Mouse (Mus musculus) heart, adult 11 months (tissue): ENCODE results near the gene Sema3f.
A peak's percentile ranks its signal among the peaks of the same experiment; 100 is the strongest.

Experiments
- DNase-seq: peaks from one replicate; pipeline ENCODE4 v3.0.0; 2022

Gene Sema3f

DNA sequence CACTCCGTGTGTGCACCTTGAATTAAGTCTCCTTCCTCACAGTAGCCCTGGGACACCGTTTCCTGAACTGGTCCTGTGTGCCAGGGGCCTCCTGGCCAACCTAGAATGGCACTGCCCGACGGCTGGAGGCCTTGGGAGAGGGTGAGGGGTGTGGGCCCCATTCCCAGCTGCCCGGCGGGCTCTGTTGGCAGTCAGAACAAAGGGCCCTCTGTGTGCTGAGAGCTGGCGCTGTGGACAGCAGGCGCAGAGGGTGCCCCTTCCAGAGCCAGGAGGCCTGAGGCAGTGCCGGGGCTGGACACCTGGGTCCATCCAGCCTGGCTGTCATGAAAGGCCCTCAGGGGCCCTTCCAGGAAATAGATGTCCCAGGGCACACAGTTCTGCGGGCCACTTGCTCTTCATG, 50.7 kb downstream of the Sema3f start:
- no peak for DNase-seq

DNA sequence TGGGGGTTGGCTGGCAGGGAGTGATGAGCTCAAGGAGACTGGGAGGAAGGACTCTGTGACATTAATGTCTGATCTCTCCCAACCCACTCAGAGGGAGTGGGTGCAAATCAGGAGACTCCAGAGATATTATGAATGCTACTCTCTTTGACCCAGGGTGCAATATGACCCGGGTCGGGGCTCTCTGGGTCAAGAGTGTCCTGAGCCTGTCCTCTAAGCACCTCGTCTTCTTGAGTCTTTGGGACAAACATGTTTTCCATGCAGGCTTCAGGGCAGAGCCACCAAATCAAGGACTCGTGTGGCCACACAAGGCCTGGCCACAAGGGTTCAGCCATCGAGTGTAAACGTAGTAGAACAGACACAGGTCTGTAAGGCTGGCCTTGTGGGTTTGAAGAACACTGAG, 52.2 kb downstream of the Sema3f start:
- DNase-seq, result no peak

DNA sequence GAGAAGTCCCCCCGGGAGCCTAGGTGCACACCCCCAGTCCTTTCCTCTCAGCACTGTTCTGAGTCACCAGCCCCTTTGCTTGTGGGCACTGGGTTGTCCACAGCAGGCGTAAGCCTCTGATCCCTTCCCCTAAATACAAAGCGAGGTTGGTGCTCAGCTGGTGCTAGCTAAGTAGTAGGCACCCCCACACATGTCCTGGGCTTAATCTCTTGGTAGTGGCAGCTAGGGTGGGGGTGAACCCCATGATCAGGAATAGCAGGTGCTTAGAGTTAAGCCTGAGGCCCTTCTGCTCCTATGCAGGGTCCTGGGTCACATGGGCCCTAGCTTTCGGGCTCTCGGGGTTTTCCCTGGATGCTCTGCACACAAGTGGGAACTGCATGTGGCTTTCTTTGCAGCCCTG, 53.1 kb downstream of the Sema3f start:
- DNase-seq, result no peak

DNA sequence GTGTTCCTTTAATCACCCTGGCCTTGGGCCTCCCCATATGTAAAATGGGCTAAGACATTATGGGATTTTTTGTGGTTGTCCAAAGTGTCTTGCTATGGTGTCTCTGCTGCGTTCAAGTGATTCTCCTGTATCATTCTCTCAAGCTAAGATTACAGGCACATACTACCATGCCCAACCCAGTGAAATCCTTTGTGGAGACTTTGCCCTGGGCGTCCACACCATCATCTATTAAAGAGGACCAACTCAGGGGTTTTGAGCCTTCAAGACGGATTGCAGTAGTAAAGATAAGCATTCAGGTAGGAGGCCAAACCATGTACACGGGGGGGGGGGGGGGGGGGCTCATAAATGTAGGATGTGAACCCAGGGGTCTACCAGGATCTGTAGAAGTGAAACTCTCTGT, 55.7 kb downstream of the Sema3f start:
- no peak for DNase-seq

DNA sequence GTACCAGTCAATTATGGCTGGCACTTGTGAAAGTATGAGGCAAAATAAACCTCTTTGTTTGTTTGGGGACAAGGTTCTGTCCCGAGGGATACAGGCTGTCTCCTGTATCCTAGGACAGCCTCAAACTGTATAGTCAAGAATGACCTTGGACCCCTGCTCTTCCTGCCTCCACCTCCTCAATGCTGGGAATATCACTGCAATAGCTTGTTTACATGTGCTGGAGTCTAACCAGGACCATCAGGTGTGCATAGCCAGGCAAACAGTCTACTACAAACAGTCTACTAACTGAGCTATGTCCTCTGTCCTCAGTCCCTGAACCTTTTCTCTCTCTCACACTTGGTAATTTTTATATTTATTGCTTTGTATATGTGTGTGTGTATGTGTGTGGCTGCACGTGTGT, 56.8 kb downstream of the Sema3f start:
- DNase-seq, result no peak

DNA sequence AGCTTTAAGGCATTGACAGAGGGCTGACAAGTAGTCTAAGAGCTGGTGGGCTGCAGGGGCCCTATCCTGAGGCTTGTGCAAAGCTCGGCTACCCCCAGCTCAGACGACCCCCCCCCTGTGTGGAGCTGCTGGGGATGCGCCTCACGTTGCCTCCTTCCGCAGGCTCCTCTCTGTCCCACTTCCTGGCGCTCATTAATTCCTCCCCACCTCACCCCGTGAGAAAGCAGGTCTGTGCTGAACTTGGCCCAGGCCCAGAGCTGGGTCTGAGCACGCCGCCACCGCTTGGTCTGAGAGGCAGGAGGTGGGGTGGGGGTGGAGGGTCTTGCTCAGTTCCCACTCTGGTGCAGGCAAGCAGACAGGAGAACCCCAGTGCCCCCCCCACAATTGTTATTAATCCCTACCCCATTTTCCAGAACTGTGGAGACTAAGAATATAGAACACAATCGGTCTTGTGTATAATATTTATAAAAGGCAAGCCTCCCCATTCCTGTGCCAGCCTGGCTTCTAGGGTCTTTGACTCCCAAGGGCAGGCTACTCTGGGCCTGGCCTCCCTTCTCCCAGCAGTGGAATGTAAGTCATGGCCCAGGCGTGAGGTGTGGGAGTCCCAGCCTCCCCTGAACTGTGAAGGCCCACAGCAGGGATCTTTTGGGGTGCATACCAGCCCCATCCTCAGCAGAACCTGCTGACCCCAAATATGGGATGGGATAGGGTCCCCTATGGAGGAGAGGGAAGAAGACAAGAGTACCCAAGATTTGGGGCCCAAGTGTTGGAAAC, 59.4 kb downstream of the Sema3f start:
- peak; percentile 88 for DNase-seq

DNA sequence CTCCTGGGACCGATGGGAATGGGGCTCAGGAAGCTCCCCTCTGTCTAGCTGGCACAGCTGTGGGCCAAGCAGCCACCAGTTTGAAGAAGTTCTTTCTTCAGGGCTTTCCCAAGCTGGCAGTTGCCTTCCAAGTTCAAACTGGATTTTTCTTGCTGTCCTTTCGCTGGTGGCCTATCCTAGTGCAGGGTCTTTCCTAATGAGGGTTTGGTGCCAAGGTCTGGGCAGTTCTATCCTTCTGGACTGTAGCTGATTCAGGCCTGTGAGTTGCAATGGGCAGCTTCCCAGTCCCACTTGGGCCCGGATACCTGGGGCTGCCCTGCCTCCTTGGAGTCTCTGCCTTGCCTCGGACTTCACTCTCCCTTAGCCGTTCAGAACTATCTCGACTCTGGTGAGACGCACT, 60.0 kb downstream of the Sema3f start:
- no peak for DNase-seq

DNA sequence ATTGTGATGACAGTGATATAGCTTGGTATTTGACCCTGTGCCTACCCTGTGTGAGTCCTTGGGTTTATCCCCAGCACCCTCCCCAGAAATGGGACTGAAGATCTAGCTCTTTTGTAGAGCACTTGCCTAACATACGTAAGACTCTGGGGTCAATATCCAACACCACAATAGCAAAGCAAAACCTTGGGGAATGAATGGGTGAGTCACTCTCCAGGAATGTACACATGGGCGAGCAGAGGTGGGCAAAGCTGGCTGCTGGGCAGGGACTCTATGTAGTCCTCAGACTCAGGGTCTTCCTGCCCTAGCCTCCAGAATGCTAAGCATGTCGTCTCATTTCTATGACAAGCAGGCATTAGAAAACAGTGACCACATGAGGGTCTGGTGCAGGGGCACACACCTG, 61.5 kb downstream of the Sema3f start:
- no peak for DNase-seq

DNA sequence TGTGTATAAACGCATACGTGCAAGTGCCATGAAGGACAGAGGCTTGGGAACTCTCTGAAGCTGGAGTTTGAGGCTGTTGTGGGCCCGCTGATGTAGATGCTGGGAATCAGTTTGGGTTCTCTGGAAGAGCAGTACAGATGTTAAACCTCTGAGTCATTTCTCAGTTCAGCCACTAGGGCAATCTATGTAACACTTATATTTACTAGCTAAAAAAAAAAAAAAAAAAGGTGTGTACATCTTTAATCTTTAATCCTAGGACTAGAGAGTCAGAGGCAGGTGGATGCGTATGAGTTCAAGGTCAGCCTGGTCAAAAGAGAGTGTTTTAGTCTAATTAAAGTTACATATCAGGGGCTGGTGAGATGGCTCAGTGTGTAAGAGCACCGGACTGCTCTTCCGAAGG, 63.3 kb downstream of the Sema3f start:
- no peak for DNase-seq

DNA sequence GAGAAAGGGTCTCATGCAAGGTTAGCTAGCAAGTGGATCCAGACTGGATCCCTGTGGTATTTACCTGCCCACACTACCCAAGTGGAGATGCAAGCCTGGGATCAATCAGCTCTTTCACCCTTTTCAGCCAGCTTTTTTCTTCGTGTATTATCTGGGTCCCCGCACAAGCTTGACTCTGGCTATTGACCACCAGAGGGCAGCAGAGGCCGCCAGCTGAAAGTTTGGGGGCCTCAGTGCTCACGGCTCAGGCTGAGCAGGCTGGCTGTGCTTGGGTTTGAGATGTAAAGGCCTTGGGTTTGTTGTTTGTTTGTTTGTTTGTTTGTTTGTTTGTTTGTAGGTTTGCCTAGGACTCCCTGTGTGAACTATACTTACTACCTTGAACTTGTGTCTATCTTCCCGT, 64.7 kb downstream of the Sema3f start:
- DNase-seq, result peak; percentile 96

DNA sequence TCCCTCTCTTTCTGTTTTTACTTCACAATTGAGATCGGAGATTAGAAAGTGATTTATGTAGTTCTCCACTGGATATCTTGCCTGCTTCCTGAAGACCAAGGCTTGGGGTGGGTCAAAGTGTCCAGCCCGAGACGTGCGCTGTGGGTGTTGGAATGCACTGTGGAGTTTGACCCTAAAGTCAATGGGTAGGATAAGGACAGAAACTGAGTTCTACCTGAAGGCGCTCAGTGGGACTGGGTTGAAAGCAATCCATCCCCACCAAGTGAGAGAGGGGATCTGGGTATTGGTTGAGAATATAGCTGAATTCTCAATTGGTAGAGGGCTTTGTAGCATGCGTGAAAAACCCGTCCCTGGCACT, 65.1 kb downstream of the Sema3f start:
- DNase-seq, result peak; percentile 91

DNA sequence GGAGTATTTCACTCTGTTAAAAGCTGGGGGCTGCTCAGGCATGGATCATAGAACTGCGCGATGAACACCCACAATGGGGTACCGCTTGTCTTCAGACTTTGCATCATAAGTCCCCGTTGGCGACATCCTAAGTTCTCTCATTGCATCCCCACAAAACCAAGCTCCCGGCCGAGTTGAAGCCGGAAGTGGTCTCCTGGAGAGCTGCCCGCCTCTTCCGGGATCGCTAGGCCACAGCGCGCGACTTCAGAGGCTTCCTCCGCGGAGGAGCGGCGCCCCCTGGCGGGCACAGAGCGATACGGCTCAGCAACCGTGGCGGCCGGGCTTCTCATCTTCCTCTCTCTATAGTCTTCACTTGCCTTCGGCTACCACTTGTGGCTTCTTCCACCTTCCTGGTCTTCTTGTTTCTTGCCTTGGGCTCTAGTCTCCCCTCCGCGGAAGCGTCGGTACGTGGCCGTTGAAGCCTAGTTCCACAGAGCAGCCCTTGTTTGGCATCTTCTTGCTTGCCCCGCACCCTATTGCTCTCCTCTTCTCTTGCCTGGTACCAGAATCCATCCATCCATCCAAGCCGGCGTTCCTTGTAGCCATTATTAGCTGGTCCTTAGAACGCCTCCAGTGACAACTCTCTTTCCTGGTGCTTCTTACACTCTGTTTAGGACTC, 65.7 kb downstream of the Sema3f start:
- peak; percentile 98 for DNase-seq

DNA sequence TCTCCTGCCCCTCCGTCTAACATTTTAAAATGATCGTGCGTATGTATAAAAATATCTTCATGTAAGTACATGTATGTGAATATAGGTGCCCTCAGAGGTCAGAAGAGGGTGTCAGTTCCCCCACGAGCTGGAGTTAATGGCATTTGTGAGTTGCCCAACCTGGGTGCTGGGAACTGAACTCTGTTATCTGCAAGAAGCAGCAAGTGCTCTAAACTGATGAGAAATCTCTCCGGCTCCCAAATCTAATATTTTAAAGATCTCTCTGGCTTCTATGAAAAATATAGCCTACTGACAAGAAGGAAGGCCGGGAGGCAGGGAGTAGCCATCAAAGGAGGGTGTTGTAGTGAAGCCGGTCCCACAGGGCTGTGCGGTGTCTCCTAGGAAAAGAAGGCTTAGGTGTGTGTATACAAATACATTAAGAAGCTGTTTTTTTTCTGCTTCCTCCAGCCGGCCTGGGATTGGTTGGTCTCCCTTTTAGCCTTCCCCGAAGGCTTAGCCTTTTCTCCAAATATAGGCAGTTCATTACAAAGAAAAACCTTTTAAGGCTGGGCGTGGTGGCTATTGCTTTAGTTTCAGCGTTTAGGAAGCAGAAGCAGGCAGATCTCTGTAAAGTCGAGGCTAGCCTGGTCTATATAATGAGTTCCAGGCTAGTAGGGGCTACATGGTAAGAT, 66.6 kb downstream of the Sema3f start:
- no peak for DNase-seq

DNA sequence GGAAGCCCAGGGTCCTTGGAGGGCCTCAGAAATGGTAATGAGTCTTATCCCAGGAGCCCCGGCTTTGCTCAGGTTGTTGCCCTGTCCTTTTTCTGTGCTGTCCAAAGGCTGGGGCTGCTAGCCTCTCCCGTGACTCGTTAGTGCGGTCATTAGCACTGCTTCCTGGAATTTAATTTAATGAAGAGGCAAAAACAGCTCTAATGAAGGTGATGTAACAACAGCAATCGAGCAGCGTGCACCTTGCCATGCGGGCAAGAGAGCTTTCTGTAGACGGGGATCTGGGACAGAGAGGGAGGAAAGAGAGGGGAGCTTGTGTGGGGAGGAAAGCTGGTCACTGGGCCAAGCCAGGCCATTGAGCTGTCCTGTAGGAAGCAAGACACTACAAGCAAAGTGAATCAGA, 68.6 kb downstream of the Sema3f start:
- DNase-seq, result peak; percentile 89

DNA sequence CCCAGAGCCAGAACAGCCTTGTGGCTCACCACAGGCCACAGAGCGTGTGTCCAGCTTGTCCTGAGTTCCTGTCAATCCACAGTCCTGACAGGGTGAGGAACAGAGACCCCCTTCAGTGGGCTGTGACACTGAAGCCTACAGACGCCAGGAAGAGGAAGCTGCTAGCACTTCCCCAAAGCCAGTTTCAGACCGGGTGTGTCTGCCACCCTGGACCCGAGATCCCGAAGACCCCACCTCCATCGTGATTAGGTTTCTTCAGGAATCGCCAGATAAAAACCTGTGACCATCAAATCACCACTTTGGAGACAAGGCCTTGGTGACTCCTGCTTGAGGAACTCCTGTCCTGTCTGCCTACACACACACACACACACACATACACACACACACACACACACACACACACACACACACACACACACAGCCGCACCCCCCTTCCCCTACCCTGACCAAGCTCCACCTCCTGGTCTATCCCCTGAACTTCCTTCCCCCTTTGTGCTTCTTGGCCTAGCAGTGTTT, 70.0 kb downstream of the Sema3f start:
- DNase-seq, result peak; percentile 98

DNA sequence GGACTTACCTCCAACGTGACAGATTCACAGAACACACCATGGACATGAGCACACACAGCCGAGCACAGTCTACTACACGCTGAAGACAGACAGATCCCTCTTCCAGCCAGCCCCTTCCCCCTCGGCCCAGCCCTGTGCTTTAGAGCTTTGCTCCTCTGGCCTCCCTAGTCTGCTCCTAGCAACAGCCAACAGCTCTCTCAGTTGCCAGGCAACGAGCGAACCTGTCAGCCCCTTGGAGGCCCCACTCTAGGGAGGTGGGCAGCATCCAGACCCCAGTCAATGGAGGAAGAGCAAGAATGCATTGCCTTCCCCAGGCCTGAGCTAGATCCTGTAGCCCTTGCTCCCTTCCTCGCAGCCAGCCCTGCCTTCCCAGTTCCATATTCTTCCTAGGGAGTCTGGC, 73.2 kb downstream of the Sema3f start:
- peak; percentile 89 for DNase-seq

DNA sequence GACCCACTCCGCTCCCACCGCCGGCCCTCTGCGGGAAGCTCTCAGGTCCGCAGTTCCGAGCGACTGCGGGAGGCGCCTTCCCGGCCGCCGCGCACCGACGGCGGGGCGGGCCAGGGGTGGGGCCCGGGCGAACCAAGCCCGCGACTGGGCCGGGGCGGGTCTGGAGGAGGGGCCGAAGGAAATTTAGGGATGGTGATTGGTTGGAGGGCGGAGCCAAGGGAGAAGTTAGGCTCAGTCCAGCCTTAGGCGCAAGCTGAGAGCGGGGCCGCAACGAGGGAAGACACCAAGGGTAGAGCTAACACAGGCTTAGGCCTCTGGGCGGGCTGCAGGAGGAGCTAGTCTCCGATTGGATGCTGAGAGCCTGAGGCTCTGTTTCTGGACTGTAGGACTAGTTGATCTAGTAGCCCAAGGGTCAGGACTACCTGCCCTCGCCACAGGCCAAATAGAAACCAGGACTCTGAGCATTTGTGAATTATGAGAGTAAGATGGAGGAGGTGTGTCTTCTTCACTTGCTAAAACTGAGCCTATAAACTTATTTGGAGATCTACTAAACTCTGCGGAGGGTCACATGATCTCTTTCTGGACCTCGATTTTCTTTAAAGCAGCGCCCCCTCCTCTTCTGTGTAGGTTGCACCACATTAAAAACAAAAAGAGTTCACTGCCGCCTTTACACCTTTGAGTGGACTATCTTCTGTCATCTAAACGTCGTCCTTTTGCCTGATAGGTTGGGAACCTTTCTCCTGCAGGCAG, 74.8 kb downstream of the Sema3f start, which contains the start of gene Gnai2:
Gene Gnai2 (minus strand): TSS at position 89 of the 750 bp plus-strand sequence.
- peak; percentile 100 for DNase-seq

DNA sequence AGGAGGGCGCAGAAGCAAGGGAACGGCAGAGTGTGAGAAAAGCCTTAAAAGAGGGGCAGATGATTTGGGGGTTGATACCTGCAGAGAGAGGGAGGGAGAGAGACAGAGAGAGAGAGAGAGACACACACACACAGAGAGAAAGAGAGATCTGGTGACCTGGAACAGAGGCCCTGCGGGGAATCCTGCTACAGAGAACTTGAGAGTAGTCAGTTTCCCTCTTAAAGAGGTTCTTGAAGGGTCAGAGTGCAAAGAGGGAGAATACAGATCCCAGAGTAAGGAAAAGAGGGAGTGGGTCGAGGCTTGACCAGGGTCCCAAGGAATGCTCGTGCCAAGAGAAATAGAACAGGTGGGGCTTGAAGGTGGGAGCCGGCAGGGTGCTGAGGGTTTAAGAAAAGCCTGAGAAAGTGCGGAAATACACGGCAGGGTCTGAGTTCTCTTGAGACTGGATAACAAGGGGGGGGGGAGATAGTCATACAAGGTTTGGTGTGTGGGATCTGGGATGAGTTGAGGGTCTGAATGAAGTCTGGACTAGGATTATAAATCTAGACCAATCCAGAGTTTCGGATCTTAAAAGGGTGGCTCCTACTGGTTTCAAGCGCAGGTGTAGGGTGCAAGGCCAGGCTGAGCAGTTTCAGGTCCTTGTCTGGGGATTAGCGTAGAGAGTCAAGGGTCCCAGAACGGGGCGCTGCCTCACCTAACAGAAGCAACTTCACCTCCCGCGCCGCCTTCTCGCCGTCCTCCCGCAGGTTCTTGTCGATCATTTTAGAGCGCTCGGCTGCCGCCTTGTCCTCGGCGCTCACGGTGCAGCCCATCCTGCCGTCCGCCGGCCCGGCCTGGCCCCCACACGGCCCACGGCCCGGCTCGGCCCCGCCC, 75.6 kb downstream of the Sema3f start:
- DNase-seq, result peak; percentile 91

DNA sequence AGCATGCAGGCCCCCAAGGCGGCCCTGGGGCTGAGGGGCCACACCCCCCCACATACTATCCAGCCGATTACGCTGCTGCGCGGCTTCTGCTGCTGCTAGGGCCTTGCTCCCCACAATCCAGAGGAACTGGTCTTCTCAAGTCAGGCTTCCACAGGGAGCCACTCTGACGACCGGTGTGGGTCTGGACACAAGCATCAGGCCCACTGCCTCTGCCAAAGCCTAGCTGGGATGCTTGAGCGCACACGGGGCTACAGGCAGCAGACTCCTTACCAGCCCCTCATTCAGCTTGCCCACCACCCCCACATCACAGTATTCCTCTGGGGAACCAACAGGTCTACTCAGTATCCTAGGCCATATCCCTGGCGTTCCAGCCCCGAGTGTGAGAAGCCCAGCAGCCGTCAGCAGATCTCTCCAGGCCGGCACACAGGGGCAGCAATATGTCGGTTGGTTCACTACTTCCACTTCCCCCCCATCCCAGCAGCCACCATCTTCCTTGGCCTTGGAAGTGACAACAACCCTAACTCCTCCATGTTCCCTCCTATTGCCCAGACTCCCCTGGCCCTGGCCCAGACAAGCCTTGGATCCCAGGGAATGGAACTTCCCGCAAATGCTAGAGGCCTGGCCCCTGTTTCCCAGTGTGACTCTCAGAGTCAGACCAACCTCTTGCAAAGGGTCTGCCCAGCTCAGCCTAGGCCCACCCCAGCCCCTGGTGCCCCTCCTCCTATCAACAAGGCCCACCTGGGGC, 76.4 kb downstream of the Sema3f start:
- DNase-seq, result peak; percentile 97

DNA sequence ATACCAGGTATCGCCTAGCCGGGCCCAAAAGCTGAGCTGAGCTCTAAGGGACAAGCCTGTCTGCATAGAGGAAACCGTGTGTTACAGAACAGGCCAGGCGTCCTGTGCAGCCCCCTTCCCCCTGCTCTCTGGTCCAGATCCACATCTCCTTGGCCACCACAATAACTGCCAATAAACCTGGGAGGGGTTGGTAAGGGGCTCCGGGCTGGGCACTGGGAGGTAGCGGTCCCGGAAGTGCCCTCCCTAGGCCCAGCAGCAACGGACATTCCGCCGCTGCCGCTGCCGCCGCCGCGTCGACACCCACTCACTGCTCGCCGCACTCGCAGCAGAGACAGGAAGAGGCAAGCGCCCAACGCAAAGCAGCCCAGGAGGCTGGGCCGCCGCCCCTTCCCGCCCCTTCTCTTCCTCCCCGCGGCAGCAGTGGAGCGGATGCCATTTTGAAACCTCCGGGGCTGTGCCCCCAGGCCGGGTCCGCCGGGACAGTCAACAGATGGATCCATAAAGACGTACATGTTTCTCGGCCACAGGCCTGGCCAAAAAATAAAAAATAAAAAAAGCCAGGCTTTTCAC, 77.1 kb downstream of the Sema3f start:
- peak; percentile 99 for DNase-seq

DNA sequence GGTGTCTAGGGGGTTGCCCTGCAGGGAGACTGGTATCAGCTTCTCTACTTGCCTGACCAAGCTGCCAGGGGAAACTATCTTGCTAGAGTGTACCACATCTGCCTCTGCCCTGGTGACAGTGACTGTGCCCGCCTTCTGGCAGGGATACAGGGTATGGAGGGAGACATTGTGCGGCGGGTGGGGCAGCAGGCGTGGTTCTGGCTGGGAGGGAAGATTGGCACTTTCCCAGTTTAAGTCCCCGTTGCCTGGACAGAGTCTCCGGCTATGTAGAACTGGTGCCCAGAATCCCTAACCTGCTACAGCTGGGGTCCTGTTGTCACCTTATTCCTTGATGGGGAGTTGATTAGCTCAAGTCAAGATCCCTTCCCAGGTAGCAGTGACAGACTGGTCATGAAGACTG, 77.8 kb downstream of the Sema3f start:
- DNase-seq, result peak; percentile 98
